Mouse (Mus musculus): ENCODE measurements around the gene Ascc2. TPM values are rescaled to one million over a fixed set of nuclear protein-coding genes. Genes with fewer than 3 reads are reported as not detected.

Ascc2 gene
- total RNA-seq (2014; fragmentation: Nextera tagmentation) (29.8 and 44.7 TPM in 2 replicates), total RNA-seq (2017) (20.7 and 22.6 TPM in 2 replicates)

- peak; percentile 95 for ATAC-seq (replicated peaks; ENCODE audit: low FRiP score, low TSS enrichment, poor library complexity, severe bottlenecking)
These were observed at the start of gene Ascc2 for GRCm38 (mm10) chr11:4637534-4638234. Gene Ascc2, plus strand, starts transcription at chr11:4637747.

GRCm38 (mm10) chr11:4591811-4592210 is 45.7 kb upstream of the Ascc2 start:
- ATAC-seq (replicated peaks; ENCODE audit: low FRiP score, low TSS enrichment, poor library complexity, severe bottlenecking) = no peak

DNA sequence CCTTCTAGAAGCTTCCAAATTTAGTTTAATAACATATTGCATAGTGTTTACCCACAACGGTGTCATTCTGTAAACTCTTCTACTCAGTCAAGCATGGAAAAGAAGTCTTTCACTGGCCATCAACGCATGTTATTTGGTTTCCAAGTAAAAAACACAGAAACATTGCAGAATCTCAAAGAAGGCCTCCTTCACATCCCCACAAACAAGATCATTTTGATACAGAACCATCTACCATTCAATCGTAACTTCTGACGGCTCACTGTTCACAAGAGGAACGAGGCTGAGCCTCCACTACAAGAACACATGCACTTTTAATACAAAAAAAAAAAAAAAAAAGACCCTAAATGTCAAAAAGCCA is 44.1 kb upstream of the Ascc2 start:
- no peak for ATAC-seq (replicated peaks; ENCODE audit: low FRiP score, low TSS enrichment, poor library complexity, severe bottlenecking)

DNA sequence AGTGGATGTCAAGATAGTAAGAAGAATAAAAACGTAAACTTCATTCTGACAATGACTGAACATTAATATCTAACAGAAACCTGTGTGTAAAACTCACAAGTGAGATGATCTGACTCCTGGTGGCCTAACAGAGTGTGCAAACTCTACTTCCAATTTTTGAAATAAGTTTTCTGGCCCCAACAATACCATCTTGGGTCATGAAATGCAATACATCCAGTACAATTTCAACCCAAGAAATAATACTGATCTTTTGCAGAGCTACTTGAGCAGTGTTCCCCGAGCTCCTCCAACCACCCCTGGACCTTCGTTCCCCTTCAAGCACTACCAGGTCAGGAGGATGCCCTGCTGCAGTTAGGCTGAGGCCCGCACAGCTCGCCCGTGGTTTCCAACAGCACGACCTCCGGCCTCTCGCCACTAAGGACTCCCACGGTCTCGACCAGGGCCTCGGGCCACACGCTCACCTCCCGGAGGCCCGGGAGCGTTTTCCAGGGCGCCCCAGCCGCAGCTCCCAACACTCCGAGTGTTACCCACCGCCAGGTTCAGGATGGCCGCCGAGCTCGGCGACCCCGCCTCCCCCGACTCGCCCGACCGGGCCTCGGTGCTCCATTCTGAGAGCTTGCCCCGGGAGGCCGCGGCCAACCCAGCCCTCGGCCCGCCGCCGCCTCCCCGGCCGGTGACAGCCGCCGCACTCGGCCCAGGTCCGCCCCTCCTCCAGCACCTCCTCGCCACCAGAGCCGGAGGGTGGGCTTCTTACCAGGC is 43.5 kb upstream of the Ascc2 start:
- peak; percentile 39 for ATAC-seq (replicated peaks; ENCODE audit: low FRiP score, low TSS enrichment, poor library complexity, severe bottlenecking)

DNA sequence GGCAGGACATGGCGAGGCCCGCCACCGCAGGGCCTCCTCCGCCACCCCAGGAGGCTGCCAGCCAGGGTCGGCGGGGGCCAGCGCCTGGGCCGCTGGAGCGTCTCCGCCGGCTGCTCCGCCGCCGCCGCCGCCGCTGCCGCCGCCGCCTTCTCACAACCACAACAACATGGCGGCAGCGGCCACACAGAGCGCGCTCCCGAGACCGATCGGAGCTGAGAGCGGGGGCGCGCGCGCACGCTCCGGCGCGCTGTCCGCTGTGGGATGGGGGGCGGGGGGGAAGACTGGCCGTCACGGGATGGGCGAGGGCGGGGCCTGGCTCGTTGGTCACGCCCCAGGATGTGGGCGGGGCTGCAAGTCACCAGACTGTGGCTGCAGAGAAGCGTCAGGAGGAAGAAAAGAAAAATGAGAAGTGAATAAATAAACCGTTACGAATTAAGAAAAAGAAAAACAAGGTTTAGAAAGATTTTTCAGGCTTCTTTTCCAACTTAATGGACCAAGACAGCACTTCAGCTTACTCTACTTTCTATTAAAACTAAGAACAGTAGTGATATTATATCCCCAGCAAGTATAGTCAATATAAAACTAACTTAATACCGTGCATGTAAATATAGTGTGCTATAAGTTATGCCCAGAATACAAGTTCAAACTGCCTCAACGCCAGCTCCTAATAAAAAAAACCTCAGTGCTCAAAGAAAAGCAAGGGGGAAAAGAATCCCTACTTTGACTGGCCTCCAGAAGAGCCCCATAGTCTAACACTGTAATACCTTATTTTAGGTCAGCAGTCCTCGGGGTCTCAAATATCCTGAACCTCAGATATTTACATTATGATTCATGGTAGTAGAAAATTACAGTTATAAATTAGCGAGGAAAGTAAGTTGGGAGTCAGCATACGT is 42.7 kb upstream of the Ascc2 start, which contains the start of gene Mtmr3:
TSS of gene Mtmr3 (minus strand) at position 256 of the 893 bp plus-strand sequence.
- ATAC-seq (replicated peaks; ENCODE audit: low FRiP score, low TSS enrichment, poor library complexity, severe bottlenecking) = peak; percentile 89

GRCm38 (mm10) chr11:4598411-4598810 is 39.1 kb upstream of the Ascc2 start:
- ATAC-seq (replicated peaks; ENCODE audit: low FRiP score, low TSS enrichment, poor library complexity, severe bottlenecking) = no peak

DNA sequence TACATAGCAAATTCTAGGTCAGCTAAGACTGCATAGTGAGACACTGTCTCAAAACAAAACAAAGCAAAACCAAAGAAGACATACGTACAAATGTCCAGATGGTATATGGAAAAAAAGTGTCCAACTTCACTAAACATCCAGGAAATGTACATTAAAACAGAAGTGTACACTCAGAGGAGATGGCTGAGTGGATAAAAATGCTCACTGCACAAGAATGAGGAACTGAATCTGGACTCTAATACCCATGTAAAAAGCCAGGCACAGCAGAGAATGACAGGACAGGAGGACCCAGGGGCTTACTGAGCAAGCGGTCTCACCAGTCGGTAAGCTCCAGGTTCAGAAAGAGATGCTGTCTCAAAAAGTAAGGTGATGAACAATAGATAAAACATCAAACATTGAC is 37.6 kb upstream of the Ascc2 start:
- ATAC-seq (replicated peaks; ENCODE audit: low FRiP score, low TSS enrichment, poor library complexity, severe bottlenecking) = no peak

GRCm38 (mm10) chr11:4601890-4602289 is 35.7 kb upstream of the Ascc2 start:
- ATAC-seq (replicated peaks; ENCODE audit: low FRiP score, low TSS enrichment, poor library complexity, severe bottlenecking) = no peak

DNA sequence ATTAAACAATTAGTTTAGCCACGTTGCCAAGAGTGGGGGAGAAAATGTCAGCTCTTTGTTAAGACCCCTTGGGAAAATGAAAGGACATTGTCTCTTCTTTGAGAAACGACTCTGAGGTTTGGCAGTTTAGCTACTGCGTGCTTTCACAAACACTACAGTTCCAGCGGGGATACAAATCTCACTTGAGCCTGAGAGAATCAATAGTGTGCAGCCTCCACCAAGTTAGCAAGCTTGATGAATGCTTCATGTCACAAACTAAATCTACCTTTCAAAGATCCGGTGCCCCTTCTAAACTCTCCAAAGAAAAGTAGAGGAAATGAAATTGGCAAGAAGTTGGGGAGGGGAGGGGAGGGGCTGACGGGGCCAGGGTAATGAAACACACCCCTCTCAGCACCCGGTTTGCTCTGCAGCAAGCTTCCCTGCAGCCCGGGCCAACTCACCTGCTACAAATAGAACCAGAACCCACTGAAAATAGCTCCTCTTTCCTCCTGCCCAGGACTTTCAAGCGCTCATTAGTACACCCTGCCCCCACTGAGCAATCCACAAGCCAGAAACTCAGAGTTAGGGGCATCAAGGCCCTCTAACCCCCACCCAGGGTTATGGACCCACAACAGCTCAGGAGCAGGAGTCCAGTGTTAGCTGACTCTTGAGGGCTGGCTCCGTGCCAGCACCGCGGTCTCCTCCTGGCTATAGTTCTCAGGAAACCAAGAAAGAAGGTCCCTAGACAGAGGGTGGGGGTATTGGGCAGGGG is 34.7 kb upstream of the Ascc2 start:
- ATAC-seq (replicated peaks; ENCODE audit: low FRiP score, low TSS enrichment, poor library complexity, severe bottlenecking) = 0 out of 2 replicates have a peak, but pooled peaks have one; percentile 19

DNA sequence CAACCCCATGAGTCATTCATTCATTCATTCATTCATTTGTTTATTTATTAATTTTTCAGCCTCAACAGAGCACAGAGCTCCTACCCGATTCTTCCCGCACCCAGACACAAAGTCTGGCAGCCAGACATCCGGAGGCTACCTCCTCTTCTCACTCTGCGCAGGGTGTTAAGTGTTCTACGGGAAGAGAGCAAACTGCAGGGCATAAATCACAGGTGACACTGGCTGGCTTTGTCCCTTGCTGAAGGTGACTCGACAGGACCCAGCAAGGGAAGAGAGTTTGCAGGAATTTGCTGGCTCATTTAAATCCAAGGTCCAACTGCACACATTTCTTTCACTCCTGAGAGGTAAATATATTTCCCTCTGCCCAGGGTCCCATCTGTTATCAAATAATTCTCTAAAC is 33.1 kb upstream of the Ascc2 start:
- no peak for ATAC-seq (replicated peaks; ENCODE audit: low FRiP score, low TSS enrichment, poor library complexity, severe bottlenecking)

GRCm38 (mm10) chr11:4605414-4605813 is 32.1 kb upstream of the Ascc2 start:
- peak; percentile 95 for ATAC-seq (replicated peaks; ENCODE audit: low FRiP score, low TSS enrichment, poor library complexity, severe bottlenecking)

DNA sequence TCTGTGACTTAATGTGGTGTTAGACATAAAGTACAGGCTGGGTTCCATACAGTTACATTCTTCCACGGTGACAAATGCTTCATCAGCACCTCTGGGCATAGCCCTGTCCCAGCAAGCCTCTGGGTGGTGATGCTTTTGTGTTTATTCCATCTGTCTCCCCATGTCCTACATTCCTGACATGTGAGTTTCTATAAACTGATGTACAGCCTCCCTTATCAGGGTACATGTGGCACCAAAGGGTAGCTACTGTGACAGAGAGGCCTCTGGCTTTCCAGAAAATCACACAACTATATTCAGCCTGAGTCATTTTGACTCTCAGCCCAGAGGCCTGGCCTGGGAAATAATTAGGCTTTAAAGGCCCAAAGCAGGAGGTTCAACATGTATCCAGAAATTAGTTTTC is 31.0 kb upstream of the Ascc2 start:
- no peak for ATAC-seq (replicated peaks; ENCODE audit: low FRiP score, low TSS enrichment, poor library complexity, severe bottlenecking)

DNA sequence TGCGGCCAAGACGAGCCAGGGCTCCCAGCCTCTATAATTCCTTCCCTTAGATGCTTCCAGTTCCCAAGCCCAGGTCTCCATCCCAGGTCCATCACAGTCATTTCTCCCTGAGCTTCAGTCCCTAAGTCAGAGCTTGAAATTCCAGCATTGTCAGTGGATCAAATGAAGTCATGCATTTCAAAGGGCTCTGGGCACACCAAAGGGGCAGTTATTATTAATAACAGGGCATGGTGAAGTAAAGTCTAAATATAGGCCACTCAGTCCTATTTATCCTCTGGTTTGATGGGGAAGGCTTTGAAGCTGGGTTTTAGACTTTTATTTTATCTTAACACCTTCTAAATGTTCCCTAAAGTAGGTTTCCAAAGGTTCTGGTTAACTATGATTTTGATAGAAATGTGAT is 25.6 kb upstream of the Ascc2 start:
- no peak for ATAC-seq (replicated peaks; ENCODE audit: low FRiP score, low TSS enrichment, poor library complexity, severe bottlenecking)

DNA sequence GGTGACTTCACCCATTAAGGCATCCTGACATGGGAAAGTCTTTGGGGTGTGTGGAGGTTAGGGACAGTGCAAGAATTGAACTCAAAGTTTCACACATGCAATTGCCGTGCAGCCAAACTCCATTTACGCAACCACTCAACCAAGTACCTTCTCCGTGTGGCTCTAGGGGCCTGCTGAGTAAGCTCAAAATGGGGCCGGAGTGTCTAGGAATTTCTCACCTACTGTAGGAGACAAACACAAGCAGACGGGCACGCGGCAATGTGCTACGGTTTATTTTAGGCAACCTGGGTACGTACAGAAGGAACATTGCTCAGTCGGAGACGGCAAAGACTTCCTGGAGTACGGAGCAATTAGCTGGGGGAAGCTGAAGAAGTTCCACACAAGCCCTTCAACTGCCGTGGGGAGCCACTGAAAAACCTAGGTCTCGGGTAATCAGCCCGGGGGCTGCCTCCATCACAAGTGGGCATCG is 17.5 kb upstream of the Ascc2 start, which contains the start of gene Gm11032:
TSS of gene Gm11032 (plus strand) at position 51 of the 469 bp plus-strand sequence.
- ATAC-seq (replicated peaks; ENCODE audit: low FRiP score, low TSS enrichment, poor library complexity, severe bottlenecking) = no peak

- ATAC-seq (replicated peaks; ENCODE audit: low FRiP score, low TSS enrichment, poor library complexity, severe bottlenecking) = peak; percentile 37; the same call in 1 of the 2 replicates
These were observed 16.9 kb upstream of the Ascc2 start for GRCm38 (mm10) chr11:4620501-4621108.

DNA sequence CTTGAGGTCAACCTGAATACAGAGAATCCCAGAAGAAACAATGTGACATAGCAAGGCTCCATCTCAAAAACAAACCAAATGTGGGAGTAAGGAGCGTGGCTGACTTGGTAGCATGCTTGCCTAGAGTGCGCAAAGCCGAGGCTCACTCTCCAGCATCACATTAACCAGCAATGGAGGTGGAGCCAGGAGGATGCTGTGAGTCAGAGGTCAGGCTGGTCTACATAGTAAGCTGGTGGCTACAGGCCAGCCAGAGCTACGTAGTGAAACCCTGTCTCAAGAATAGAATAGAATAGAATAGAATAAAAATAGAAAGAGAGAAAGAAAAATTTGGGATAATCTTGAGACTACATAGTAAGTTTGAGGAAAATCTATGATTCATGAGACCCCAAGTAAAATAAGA is 15.7 kb upstream of the Ascc2 start:
- no peak for ATAC-seq (replicated peaks; ENCODE audit: low FRiP score, low TSS enrichment, poor library complexity, severe bottlenecking)

GRCm38 (mm10) chr11:4622442-4622986 is 15.0 kb upstream of the Ascc2 start:
- ATAC-seq (replicated peaks; ENCODE audit: low FRiP score, low TSS enrichment, poor library complexity, severe bottlenecking) = no peak

- no peak for ATAC-seq (replicated peaks; ENCODE audit: low FRiP score, low TSS enrichment, poor library complexity, severe bottlenecking)
These were observed 14.6 kb upstream of the Ascc2 start for GRCm38 (mm10) chr11:4622997-4623396.
